In the genomic region with DNA sequence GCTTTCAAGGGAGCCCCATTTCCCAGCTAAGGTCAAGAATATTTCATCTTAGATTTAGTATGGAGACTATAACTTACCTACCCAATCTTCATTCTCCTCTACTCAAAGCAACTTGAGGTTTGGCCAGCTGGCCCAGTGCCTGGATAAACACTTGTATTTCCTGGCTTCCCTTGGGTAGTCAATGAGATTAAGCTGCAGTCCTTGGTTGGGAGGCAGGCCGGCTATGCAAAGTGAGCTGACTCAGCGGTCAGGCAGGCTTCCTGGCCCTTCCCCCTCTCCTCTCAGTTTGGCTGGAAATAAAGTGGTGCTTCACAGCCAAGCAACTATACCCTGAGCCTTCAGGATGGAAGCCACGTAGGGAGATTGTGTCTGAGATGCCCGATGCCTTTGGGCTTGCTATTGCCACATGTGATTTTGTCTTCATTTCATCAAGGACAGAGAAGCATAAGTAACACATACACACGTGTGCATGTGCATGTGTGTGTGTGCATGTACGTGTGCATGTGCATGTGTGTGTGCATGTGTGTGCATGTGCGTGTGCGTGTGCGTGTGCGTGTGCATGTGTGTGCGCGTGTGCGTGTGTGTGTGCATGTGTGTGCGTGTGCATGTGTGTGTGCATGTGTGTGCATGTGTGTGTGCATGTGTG, we compare ENCODE assay signal across 8 mouse cellular contexts.
A peak's percentile ranks its signal among the peaks of the same experiment; 100 is the strongest.
DNase-seq lines count a peak whose midpoint lies in the region; ATAC-seq and TF ChIP-seq lines count a peak whose summit lies in the region.

No protein-coding gene starts in this region.

- H3K4me3 ChIP-seq in forebrain, embryonic 13.5 days: no peak overlapping the region
- no peak overlapping the region for H3K4me3 ChIP-seq in heart, postnatal 0 days (ENCODE audit: low read depth, low read length)
- H3K4me3 ChIP-seq in lung, embryonic 14.5 days (ENCODE audit: low read depth, low read length): no peak overlapping the region

- no peak overlapping the region; the same call in 1 of the 2 replicates for H3K27ac ChIP-seq in forebrain, embryonic 13.5 days
- no peak overlapping the region for H3K27ac ChIP-seq in heart, postnatal 0 days (ENCODE audit: low read depth)
- 0 out of 2 replicates have a peak overlapping the region, but pooled peaks have one; percentile 6 for H3K27ac ChIP-seq in lung, embryonic 14.5 days (ENCODE audit: low read depth)

- no peaks in the 10 kb centered on the region for H3K36me3 ChIP-seq in forebrain, embryonic 13.5 days (ENCODE audit: poor library complexity, severe bottlenecking)
- H3K36me3 ChIP-seq in heart, postnatal 0 days (replicated peaks; ENCODE audit: control insufficient read depth, insufficient read depth, low read length): no peaks in the 10 kb centered on the region
- H3K36me3 ChIP-seq in lung, embryonic 14.5 days (ENCODE audit: insufficient read depth): no peaks in the 10 kb centered on the region

- H3K4me2 ChIP-seq in forebrain, embryonic 13.5 days: no peak overlapping the region
- peak overlapping the region; percentile 33; the same call in 1 of the 2 replicates for H3K4me2 ChIP-seq in heart, postnatal 0 days (ENCODE audit: low read depth, low read length)
- peak overlapping the region; percentile 49 for H3K4me2 ChIP-seq in lung, embryonic 14.5 days

- WGBS in forebrain, embryonic 13.5 days: 71% methylated on average over 14 of the region's 14 CpGs
- WGBS in heart, postnatal 0 days: 64% methylated on average over 14 of the region's 14 CpGs
- 61% methylated on average over 14 of the region's 14 CpGs for WGBS in lung, embryonic 14.5 days

- H3K27me3 ChIP-seq in forebrain, embryonic 13.5 days: no peaks in the 10 kb centered on the region
- no peaks in the 10 kb centered on the region for H3K27me3 ChIP-seq in heart, postnatal 0 days (ENCODE audit: control insufficient read depth, insufficient read depth, low read length)
- no peaks in the 10 kb centered on the region for H3K27me3 ChIP-seq in lung, embryonic 14.5 days (ENCODE audit: insufficient read depth, low read length)

- TF ChIP-seq CTCF in heart, postnatal 0 days (IDR thresholded peaks at IDR 0.05; ENCODE audit: low read depth): no peak
- no peak for TF ChIP-seq CTCF in lung, embryonic 14.5 days (IDR thresholded peaks at IDR 0.05; ENCODE audit: low read depth)

- TF ChIP-seq EP300 in heart, postnatal 0 days (IDR thresholded peaks at IDR 0.05; ENCODE audit: low read depth): no peak

- no peak overlapping the region for H3K9ac ChIP-seq in forebrain, embryonic 13.5 days
- no peak overlapping the region for H3K9ac ChIP-seq in heart, postnatal 0 days (replicated peaks; ENCODE audit: low read depth, low read length)
- no peak overlapping the region for H3K9ac ChIP-seq in lung, embryonic 14.5 days

- ATAC-seq in forebrain, embryonic 13.5 days: peak; percentile 79
- ATAC-seq in heart, postnatal 0 days (ENCODE audit: insufficient read depth, low read depth): peak; percentile 97
- ATAC-seq in lung, embryonic 14.5 days (ENCODE audit: insufficient read depth): peak; percentile 96

- DNase-seq in left cerebral cortex, adult 18-20 months (ENCODE audit: low spot score in 2 of 2): peak; percentile 14 to 23
- no peak for DNase-seq in left cerebral cortex, adult 11 months (ENCODE audit: low spot score)
- peak; percentile 94 for DNase-seq in heart, postnatal 0 days (ENCODE audit: low spot score)
- DNase-seq in kidney, postnatal 14 days: peak; percentile 92
- DNase-seq in lung, embryonic 14.5 days: peak; percentile 98
- peak; percentile 44 to 50 for DNase-seq in right cerebral cortex, adult 2 months (ENCODE audit: low spot score in 2 of 2)
- no peak for DNase-seq in B cell, adult 2 months

- H3K4me1 ChIP-seq in forebrain, embryonic 13.5 days: peaks cover 20% of the 10 kb centered on the region
- H3K4me1 ChIP-seq in heart, postnatal 0 days (ENCODE audit: control insufficient read depth, insufficient read depth): peaks cover 12% of the 10 kb centered on the region
- H3K4me1 ChIP-seq in lung, embryonic 14.5 days (ENCODE audit: insufficient read depth): peaks cover 4% of the 10 kb centered on the region; the same call in 1 of the 2 replicates

- no peaks in the 10 kb centered on the region for H3K9me3 ChIP-seq in forebrain, embryonic 13.5 days (replicated peaks)
- H3K9me3 ChIP-seq in heart, postnatal 0 days (replicated peaks; ENCODE audit: control insufficient read depth, low read length): no peaks in the 10 kb centered on the region
- H3K9me3 ChIP-seq in lung, embryonic 14.5 days (ENCODE audit: low read depth, low read length): no peaks in the 10 kb centered on the region

Comparison
In these comparisons a context has a peak if more than half of its experiments do, and no peak if none do; other contexts are left out.
1. DNase-seq: peak in left cerebral cortex, adult 18-20 months (2 of 2), heart, postnatal 0 days (single experiment), kidney, postnatal 14 days (single experiment), lung, embryonic 14.5 days (single experiment) and right cerebral cortex, adult 2 months (2 of 2); none in left cerebral cortex, adult 11 months (single experiment) and B cell, adult 2 months (0 of 2).
2. Peak in every context shown above with its lines, with median percentiles within 50 percentile points of each other: ATAC-seq.